Comparison of ENCODE assay signal across 13 mouse cellular contexts in genomic region chr17:31902630-31903198, GRCm38 (mm10). TPM values are rescaled to one million over a fixed set of nuclear protein-coding genes. Genes with fewer than 3 reads are reported as not detected.
DNase-seq lines count a peak whose midpoint lies in the region; ATAC-seq and TF ChIP-seq lines count a peak whose summit lies in the region.
"Had no signal": no experiment of that assay in that cellular context is flagged by ENCODE, and none has a peak within 500 bp of the region (broad histone marks: within the 10 kb centered on the region; RNA-seq: fewer than 3 reads in every experiment).

No protein-coding gene starts in this region.

- H3K27ac ChIP-seq in liver, embryonic 12.5 days = peak overlapping the region; percentile 26; the same call in 1 of the 2 replicates
- H3K27ac ChIP-seq in liver, postnatal 0 days (ENCODE audit: low read depth) = no peak overlapping the region
- H3K27ac ChIP-seq: hindbrain, postnatal 0 days had no signal

- intact Hi-C loops in heart, postnatal 25 days (cut with DNase I) = no loop called here
- intact Hi-C loops in gastrocnemius, postnatal 36 days (cut with DNase I) = no loop called here

- no peaks in the 10 kb centered on the region for H3K27me3 ChIP-seq in liver, embryonic 12.5 days (replicated peaks)
- H3K27me3 ChIP-seq in liver, postnatal 0 days (ENCODE audit: insufficient read depth, low read length) = no peaks in the 10 kb centered on the region

- H3K4me1 ChIP-seq in liver, embryonic 12.5 days = peaks cover 52% of the 10 kb centered on the region
- H3K4me1 ChIP-seq in liver, postnatal 0 days (ENCODE audit: insufficient read depth) = peaks cover 25% of the 10 kb centered on the region

- peak; percentile 92 for DNase-seq in heart, adult 11 months
- no peak for DNase-seq in heart, postnatal 25 days (ENCODE audit: low spot score)
- no peak for DNase-seq in liver, postnatal 0 days
- peak; percentile 8 for DNase-seq in thymus, postnatal 4 days
- no peak for DNase-seq in thymus, postnatal 10 days (ENCODE audit: low spot score in 2 of 2)
- peak; percentile 1 to 13 for DNase-seq in gastrocnemius, postnatal 36 days
- no peak for DNase-seq in adrenal gland, adult 2 months
- DNase-seq: adrenal gland, postnatal 25 days; liver; midbrain, embryonic 14.5 days; thymus, adult 18-20 months had no signal

- ATAC-seq in liver, embryonic 12.5 days = no peak; the same call in 1 of the 2 replicates
- ATAC-seq in liver, postnatal 0 days = no peak
- ATAC-seq: hindbrain, postnatal 0 days had no signal

- 57% methylated on average over 3 of the region's 3 CpGs for WGBS in liver, embryonic 12.5 days (ENCODE audit: insufficient replicate concordance)
- 76% methylated on average over 3 of the region's 3 CpGs for WGBS in liver, postnatal 0 days (ENCODE audit: insufficient replicate concordance)

- no peak overlapping the region for H3K9ac ChIP-seq in liver, embryonic 12.5 days
- no peak overlapping the region for H3K9ac ChIP-seq in liver, postnatal 0 days (replicated peaks)

- H3K36me3 ChIP-seq in liver, embryonic 12.5 days = no peaks in the 10 kb centered on the region
- no peaks in the 10 kb centered on the region for H3K36me3 ChIP-seq in liver, postnatal 0 days (replicated peaks; ENCODE audit: insufficient read depth, low read length)

- H3K9me3 ChIP-seq in liver, embryonic 12.5 days (replicated peaks) = no peaks in the 10 kb centered on the region
- H3K9me3 ChIP-seq in liver, postnatal 0 days (ENCODE audit: low read length) = no peaks in the 10 kb centered on the region

- no peak for TF ChIP-seq CTCF in liver, postnatal 0 days (IDR thresholded peaks at IDR 0.05; ENCODE audit: low read depth)

- no peak overlapping the region for H3K4me3 ChIP-seq in liver, embryonic 12.5 days
- no peak overlapping the region for H3K4me3 ChIP-seq in liver, postnatal 0 days (ENCODE audit: low read depth, low read length)

- TF ChIP-seq EP300 in liver, postnatal 0 days (IDR thresholded peaks at IDR 0.05; ENCODE audit: low read depth) = no peak

- H3K4me2 ChIP-seq in liver, embryonic 12.5 days = no peak overlapping the region
- H3K4me2 ChIP-seq in liver, postnatal 0 days (ENCODE audit: low read depth, low read length) = no peak overlapping the region

RNA-seq across cellular contexts. Expression of gene Sik1, which starts 47.1 kb away (rescaled TPM):
- 10 to 100 TPM; 18.7 to 29.0 TPM for total RNA-seq in heart, postnatal 25 days (2021)
- polyA plus RNA-seq in liver, embryonic 12.5 days (2016; fragmentation: Nextera tagmentation; extraction: Ambion mirVana) = 5.9 and 7.0 TPM in 2 replicates
- polyA plus RNA-seq in liver, postnatal 0 days (2015; fragmentation: Nextera tagmentation; extraction: Ambion mirVana) = 7.8 and 8.1 TPM in 2 replicates
- 10 to 100 TPM; 17.0 to 27.2 TPM for total RNA-seq in gastrocnemius, postnatal 36 days (2021)
- total RNA-seq in adrenal gland, adult 2 months (2021) = 10 to 100 TPM; 60.5 to 77.1 TPM
- 23.4 and 48.1 TPM in 2 replicates for polyA plus RNA-seq in adrenal gland, adult 2 months (2012; rRNA removed)

Comparison
In these comparisons a context has a peak if more than half of its experiments do, and no peak if none do; other contexts are left out.
1. DNase-seq: peak in heart, adult 11 months (single experiment), thymus, postnatal 4 days (single experiment) and gastrocnemius, postnatal 36 days (2 of 2); none in heart, postnatal 25 days (single experiment), liver, postnatal 0 days (single experiment), thymus, postnatal 10 days (0 of 2) and adrenal gland, adult 2 months (single experiment).